Mouse (Mus musculus) adrenal gland, postnatal 10 days (tissue): ENCODE data around the gene Angptl6. TPM values are rescaled to one million over a fixed set of nuclear protein-coding genes. Genes with fewer than 3 reads are reported as not detected.

Source experiments
- DNase-seq: peaks from one replicate; pipeline ENCODE4 v3.0.0; 2021; ENCODE audit warnings: mixed read lengths
- long read RNA-seq, 2 experiments: library from polyadenylated mRNA; stranded (forward); transcript quantifications; one replicate each; pipeline ENCODE4 v2.0.0; 2021
- total RNA-seq, 2 experiments: library from RNA; stranded (reverse); gene quantifications; 2 replicates each; pipeline ENCODE4 v1.2.3; 2021

Angptl6 gene
- total RNA-seq: 1 to 10 TPM; 5.0 to 5.3 TPM
- long read RNA-seq, experiment 1, partial matches to known transcripts: 11 of 13 reads
- long read RNA-seq, experiment 1, other reads (novel, unspliced or antisense): 0 of 13 reads
- long read RNA-seq, experiment 2, partial matches to known transcripts: 6 of 7 reads
- long read RNA-seq, experiment 2, other reads (novel, unspliced or antisense): 1 of 7 reads

- no peak for DNase-seq
These were observed at the start of gene Angptl6 for GRCm38 (mm10) chr9:20879097-20879792. TSS of gene Angptl6 (minus strand) at chr9:20879727.

GRCm38 (mm10) chr9:20923258-20923657, 43.7 kb upstream of the Angptl6 start:
- DNase-seq: no peak

DNA sequence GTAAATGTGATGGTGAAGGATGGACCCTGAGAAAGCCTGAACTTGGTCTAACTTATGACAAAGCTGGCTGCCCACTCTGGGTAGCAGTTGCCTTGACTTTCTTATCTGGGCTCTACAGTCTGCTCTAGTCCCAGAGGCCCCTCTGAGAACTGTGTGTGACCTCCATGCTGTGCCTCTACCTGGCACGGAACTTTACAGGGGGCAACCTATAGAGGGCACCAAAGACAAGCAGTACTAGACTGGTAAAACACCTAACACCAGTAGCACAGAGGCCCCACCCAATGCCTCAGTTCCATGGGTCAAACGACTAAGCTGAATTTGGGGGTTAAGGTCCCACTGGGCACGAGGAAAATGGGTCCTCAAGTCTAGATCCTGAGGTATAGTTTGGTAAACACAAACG, 36.6 kb upstream of the Angptl6 start:
- peak; percentile 41 for DNase-seq

DNA sequence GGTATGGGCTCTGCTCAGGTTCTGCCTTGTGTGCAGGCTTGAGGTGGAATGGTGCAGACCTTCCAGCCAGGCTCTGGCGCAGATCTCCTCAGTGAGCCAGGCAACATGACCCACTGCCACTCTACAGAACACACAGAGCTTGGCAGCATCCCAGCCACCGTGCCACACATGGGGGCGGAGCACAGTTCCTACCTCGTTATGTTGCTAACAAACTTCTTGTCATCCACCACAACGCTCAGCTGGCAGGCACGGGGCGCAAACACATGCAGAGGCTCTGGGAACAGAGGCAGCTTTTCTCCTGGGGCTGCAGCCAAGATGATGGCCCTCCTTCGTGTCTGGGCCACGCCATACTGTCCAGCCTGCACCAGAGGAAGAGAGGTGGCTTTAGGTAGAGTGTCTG, 30.4 kb upstream of the Angptl6 start:
- DNase-seq: no peak

DNA sequence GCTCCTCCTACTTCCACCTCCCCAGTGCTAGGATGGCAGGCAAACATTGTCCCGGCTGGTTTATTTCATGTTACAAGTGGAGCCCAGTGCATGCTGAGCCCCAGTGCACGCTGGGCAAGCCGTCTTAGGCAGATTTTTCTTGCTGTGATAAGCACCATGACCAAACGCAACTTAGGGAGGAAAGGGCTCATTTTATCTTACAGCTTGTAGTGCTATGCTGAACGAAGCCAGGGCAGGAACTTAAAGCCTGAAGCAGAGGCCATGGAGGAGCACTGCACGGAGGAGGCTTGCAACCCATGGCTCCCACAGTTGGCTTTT, 22.6 kb upstream of the Angptl6 start:
- DNase-seq: no peak

DNA sequence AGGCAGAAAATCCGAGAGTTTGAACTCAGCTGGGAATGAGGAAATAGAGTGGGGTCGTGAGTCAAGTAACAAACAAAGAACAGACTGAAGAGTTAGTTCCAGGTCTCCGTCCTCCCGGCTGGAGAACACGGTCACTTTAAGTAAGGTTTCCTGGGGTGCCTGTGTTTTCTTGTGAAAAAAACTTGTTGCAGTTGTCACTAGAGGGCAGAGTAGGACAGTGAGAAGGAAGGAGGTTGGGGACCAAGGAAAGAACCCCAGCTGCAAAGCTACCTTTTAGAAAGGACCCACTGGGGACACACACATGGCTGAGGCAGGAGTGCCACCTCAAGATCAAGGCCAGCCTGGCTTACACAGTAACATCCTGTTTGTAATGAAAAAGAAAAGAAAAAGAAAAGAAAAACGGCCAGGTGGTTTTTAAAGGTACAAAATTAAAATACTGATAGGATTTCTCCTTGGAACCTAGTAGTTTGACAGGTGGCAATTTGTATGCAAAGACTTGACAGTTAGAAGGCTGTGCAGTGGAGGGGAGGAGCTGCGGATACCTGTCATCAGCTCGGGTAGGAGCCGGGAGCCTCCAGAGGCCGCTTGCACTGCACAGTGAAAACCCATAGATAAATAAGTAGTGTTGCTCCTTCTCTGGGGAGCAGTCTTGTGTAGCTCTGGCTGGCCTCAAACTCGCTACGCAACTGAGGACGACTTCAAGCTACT, 22.1 kb upstream of the Angptl6 start:
- peak; percentile 55 for DNase-seq

DNA sequence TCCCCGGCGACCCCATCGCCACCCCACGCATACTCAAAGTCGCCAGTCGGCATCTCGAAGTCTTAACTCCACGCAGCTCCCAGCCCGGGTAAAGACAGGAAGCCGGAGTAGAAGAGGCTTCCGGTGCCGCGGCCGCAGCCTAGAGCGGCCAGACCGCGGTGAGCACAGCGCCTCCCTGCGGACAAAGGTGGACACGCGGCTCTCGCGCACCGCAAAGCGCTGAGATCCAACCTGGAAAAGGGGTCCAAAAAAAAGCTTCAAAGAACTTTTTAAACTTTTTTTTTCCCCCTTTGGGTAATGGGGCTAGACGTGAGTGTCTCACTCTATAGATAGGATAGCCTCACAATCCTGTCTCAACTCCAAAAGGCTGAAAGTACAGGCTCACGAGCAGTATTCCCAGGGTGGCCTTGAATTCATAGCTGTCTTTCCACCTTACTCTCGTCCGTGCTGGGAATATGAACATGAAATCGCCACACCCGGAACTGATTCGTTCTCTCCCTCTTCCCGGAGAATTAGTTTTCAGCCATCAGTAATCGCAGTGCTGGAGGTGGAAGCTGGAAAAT, 19.1 kb upstream of the Angptl6 start, which contains the start of gene Eif3g:
TSS of gene Eif3g (minus strand) at position 113 of the 563 bp plus-strand sequence.
- peak; percentile 94 for DNase-seq

GRCm38 (mm10) chr9:20897736-20898510, 18.4 kb upstream of the Angptl6 start:
- DNase-seq: no peak

DNA sequence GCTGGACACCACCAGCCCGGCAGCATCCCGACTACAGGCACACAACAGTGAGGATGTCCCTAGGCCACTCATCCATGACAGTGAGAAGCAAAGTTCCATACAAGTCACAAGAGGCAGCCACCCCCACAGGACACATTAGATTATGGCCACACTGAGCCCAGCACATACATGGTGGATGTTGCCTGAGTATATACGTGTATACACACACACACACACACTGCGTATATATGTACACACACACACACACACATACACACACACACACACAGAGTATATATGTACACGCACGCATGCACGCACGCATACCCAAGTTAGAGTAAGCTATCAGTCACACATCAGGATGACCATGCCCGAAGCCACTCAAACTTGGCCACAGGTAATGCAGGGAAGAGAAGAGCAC, 15.9 kb upstream of the Angptl6 start:
- DNase-seq: no peak

DNA sequence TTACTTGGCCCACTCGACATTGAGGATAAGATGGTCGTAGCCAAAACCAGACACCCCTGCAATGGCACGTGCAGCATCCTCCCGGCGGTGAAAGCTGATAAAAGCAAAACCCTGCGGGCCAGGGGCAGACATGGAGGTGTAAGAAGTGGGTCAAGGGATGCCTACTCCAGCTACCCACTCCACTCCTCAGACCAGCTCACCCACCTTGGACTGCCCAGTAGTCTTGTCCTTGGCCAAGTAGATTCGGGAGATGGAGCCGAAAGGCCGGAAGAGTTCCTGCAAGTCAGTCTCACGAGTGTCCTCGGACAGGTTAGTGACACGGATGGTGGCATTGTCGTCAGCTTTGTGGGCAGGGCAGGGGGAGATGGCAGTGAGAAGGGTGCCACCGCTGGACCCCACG, 15.1 kb upstream of the Angptl6 start:
- no peak for DNase-seq

GRCm38 (mm10) chr9:20893590-20894343, 14.2 kb upstream of the Angptl6 start:
- DNase-seq: no peak

DNA sequence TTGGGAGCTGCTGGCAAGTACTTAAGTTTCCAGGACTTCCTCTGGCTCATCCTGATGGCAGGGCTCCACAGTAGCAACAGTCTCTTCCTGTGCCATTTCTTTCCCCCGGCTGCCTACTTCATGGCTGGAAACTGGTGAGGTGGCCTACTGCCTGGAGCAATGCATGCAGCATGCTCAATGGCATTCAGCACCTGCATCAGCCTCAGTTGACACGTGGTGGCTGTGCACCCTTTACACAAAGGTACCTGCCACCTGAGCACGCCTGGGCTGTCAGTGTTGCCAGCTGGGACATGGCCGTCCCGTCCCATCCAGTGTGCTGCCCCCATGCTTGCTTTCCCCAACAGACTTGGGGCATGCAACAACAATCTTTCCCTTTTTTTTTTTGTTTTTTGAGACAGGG, 13.5 kb upstream of the Angptl6 start:
- no peak for DNase-seq

DNA sequence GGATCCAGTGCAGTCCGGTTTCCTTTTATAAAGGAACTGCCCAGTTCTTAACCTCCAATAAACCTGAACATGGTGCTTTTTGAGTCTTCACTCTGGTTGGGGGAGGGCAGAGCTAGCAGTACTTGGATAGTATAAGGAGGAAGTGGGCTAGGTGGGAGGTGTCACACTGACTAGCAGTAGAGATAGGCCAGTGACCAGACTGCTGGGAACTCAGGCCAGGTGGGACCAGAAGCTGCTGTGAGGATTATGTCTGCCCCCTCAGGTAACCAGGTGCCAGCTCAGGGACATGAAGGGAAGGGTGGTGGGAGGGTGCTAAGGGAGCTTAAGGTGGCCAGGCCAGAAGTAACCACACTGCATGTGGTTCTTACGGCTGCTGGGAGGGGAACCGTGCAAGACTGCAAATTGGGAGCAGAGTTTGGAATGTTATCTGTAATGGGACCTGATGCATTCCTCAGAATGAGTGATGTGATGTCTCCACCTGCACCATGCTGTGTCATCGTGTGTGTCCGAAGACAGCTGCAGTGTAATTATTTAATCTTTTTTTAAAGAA, 12.7 kb upstream of the Angptl6 start:
- DNase-seq: no peak

DNA sequence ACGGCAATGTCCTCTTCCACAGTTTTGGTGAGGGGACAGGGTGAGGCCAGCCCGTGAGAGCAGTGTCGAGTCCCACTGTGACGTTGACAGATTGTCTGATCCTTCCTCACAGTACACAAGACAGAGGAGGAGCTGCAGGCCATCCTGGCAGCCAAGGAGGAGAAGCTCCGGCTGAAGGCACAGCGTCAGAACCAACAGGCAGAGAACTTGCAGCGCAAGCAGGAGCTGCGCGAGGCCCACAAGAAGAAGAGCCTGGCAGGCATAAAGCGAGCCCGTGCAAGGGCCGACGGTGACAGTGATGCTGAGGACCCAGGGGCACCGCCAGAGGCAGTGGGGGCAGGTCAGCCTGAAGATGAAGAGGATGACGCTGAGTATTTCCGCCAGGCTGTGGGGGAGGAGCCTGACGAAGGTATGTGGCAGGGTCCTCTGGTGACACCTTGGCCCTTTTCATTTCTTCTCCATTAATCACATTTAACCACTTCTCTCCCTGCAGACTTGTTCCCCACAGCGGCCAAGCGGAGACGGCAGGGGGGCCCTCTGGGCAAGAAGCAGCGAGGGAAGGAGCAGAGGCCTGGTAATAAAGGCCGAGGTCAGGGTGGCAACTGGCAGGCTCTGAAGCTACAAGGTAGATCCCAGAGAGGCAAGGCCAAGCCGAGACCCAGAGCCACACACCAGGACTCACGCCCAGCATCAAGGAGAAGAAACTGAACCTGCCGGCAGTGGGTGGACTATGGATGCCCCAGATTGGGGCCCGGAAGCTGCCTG, 12.0 kb upstream of the Angptl6 start:
- DNase-seq: no peak

- no peak for DNase-seq
These were observed 10.9 kb upstream of the Angptl6 start for GRCm38 (mm10) chr9:20890411-20890810.

DNA sequence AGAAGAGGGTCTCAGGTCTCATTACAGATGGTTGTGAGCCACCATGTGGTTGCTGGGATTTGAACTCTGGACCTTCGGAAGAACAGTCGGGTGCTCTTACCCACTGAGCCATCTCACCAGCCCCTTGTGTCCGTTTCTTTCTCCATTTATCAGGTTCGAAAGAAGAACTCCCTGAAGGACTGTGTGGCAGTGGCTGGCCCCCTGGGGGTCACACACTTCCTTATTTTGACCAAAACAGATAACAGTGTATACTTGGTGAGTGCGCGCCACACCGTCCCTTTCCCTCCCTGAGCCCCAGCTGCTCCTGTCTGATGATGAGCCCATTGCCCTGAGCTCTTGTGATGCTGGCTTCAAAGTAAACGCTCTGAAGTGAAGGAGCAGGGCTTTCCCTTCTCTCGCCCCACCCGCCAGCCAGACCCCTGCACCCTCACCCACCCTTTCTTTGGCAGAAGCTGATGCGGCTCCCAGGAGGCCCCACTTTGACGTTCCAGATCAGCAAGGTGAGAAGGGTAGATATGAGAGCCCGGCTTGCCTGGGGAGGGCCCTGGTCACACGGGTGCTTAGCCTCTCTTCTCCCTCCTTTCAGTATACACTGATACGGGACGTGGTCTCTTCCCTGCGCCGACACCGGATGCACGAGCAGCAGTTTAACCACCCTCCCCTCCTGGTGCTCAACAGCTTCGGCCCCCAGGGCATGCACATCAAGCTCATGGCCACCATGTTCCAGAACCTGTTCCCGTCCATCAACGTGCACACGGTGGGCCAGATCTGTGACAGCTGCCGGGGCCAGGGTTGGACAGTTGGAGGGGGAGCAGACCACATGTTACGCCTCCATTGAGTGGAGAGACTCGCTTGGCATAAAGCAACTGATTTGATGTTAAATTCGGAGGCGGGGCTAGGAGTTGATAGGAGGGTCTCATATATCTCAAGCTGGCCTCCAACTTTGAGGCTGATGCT, 9.9 kb upstream of the Angptl6 start:
- DNase-seq: no peak

- DNase-seq: no peak
These were observed 8.8 kb upstream of the Angptl6 start for GRCm38 (mm10) chr9:20888386-20888765.

DNA sequence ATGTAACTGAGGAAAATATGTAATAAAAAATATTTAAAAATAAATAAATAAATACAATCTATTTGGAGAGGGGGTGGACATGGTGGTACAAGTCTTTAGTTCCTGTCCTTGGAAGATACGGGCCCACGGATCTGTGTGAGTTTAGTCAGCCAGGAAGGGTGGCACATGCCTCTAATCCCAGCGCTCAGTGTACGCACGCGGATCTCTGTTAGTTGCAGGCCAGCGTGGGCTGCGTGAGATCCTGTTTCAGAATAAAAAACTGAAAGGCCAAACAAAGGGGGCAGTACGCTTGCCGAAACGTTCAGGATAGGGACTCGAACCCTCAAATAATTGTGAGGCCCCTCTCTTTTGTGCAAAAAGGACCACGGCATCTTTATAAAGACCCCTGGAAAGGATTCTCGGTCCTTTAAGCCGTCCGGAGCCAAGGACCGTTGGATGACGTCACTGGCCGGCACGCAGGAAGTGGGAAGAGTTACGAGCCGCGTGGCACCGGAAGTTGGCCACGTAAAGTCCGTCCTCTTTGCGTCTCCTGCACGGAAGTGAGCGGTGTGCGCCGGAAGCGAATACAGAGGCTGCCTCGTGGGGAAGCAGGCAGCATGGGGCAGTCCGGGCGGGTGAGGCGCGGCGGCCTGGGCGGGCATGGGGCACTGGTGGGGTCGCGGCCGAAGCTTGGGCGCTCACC, 8.3 kb upstream of the Angptl6 start, which contains the start of gene Ppan:
TSS of gene Ppan (plus strand) at position 472 of the 682 bp plus-strand sequence.
- DNase-seq: peak; percentile 95

GRCm38 (mm10) chr9:20887191-20887590, 7.7 kb upstream of the Angptl6 start:
- no peak for DNase-seq
